Mouse (Mus musculus): ENCODE data around the gene Osbpl8.
"Not testable (repeated sequence)": the region's sequence is repeated elsewhere in the genome, so short reads cannot be mapped to it uniquely, and the experiment has no call there.

Osbpl8 gene

GRCm38 (mm10) chr10:111183634-111184270 is 19.2 kb downstream of the Osbpl8 start:
- in situ Hi-C loops (cut with MboI, MseI) = no loop called here

- in situ Hi-C loops (cut with MboI, MseI) = loop anchor here (5.0 kb wide), 1 partner anchor 92 kb away; no protein-coding TSS in a partner anchor
Measured at GRCm38 (mm10) chr10:111185574-111186269, 21.2 kb downstream of the Osbpl8 start.

- in situ Hi-C loops (cut with MboI, MseI) = loop anchor here (5.0 kb wide), 1 partner anchor 88 kb away; no protein-coding TSS in a partner anchor
Measured at GRCm38 (mm10) chr10:111189022-111189555, 24.5 kb downstream of the Osbpl8 start.

GRCm38 (mm10) chr10:111190110-111190795 is 25.7 kb downstream of the Osbpl8 start:
- in situ Hi-C loops (cut with MboI, MseI) = no loop called here

- in situ Hi-C loops (cut with MboI, MseI) = no loop called here
Measured at GRCm38 (mm10) chr10:111193536-111193935, 29.0 kb downstream of the Osbpl8 start.

- in situ Hi-C loops (cut with MboI, MseI) = no loop called here
Measured at GRCm38 (mm10) chr10:111196191-111196590, 31.6 kb downstream of the Osbpl8 start.

- in situ Hi-C loops (cut with MboI, MseI) = not testable (repeated sequence)
Measured at GRCm38 (mm10) chr10:111198705-111199104, 34.2 kb downstream of the Osbpl8 start.

GRCm38 (mm10) chr10:111201120-111201519 is 36.6 kb downstream of the Osbpl8 start:
- in situ Hi-C loops (cut with MboI, MseI) = no loop called here

- in situ Hi-C loops (cut with MboI, MseI) = no loop called here
Measured at GRCm38 (mm10) chr10:111201666-111202065, 37.1 kb downstream of the Osbpl8 start.

- in situ Hi-C loops (cut with MboI, MseI) = no loop called here
Measured at GRCm38 (mm10) chr10:111204089-111204488, 39.5 kb downstream of the Osbpl8 start.

- in situ Hi-C loops (cut with MboI, MseI) = no loop called here
Measured at GRCm38 (mm10) chr10:111205421-111205820, 40.9 kb downstream of the Osbpl8 start.

GRCm38 (mm10) chr10:111207386-111207785 is 42.8 kb downstream of the Osbpl8 start:
- in situ Hi-C loops (cut with MboI, MseI) = no loop called here

- in situ Hi-C loops (cut with MboI, MseI) = no loop called here
Measured at GRCm38 (mm10) chr10:111214084-111214483, 49.5 kb downstream of the Osbpl8 start.

- in situ Hi-C loops (cut with MboI, MseI) = no loop called here
Measured at GRCm38 (mm10) chr10:111214696-111215095, 50.1 kb downstream of the Osbpl8 start.

- in situ Hi-C loops (cut with MboI, MseI) = no loop called here
Measured at GRCm38 (mm10) chr10:111215572-111215971, 51.0 kb downstream of the Osbpl8 start.

GRCm38 (mm10) chr10:111216111-111216510 is 51.6 kb downstream of the Osbpl8 start:
- in situ Hi-C loops (cut with MboI, MseI) = no loop called here

- in situ Hi-C loops (cut with MboI, MseI) = loop anchor here (5.0 to 10.0 kb wide), 2 partner anchors 70 to 252 kb away; partner anchors contain the start of gene Nap1l1
Measured at GRCm38 (mm10) chr10:111222535-111222934, 58.0 kb downstream of the Osbpl8 start.

- in situ Hi-C loops (cut with MboI, MseI) = loop anchor here (5.0 to 10.0 kb wide), 2 partner anchors 71 to 251 kb away; partner anchors contain the start of gene Nap1l1
Measured at GRCm38 (mm10) chr10:111223218-111223830, 58.8 kb downstream of the Osbpl8 start.

- in situ Hi-C loops (cut with MboI, MseI) = loop anchor here (5.0 to 10.0 kb wide), 2 partner anchors 72 to 250 kb away; partner anchors contain the start of gene Nap1l1
Measured at GRCm38 (mm10) chr10:111224696-111225095, 60.1 kb downstream of the Osbpl8 start.

GRCm38 (mm10) chr10:111226508-111226907 is 62.0 kb downstream of the Osbpl8 start:
- in situ Hi-C loops (cut with MboI, MseI) = loop anchor here (10.0 kb wide), 1 partner anchor 248 kb away; the partner anchor contains the start of gene Nap1l1

- in situ Hi-C loops (cut with MboI, MseI) = not testable (repeated sequence)
Measured at GRCm38 (mm10) chr10:111232237-111232636, 67.7 kb downstream of the Osbpl8 start.
